Mouse (Mus musculus) layer of hippocampus, postnatal 36 days (tissue): ENCODE data around the gene Hecw2. TPM values are rescaled to one million over a fixed set of nuclear protein-coding genes. Genes with fewer than 3 reads are reported as not detected.
A peak's percentile ranks its signal among the peaks of the same experiment; 100 is the strongest.

Experiments used
- DNase-seq, 2 experiments: peaks; one replicate each; pipeline ENCODE4 v3.0.0; 2022
- total RNA-seq, 2 experiments: library from RNA; stranded (reverse); gene quantifications; 2 replicates each; pipeline ENCODE4 v1.2.3; 2021

Gene Hecw2
- total RNA-seq, 2 experiments from 2014 or later, result 19.2 to 20.5 TPM

DNA sequence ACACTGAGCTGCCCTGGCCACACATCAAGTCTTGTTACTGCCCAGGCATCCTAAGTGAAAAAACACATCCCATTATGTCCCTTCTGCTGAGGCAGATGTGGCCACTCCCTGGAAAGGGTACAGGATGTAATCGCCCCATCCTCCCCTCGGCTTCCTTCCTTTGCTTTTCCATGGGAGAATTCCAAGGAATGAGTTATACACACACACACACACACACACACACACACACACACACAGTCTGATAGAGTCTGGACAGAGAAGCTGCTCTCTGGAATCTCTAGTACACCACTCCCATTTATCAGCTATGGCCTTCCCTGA lies 216.5 kb downstream of the Hecw2 start:
- DNase-seq, result no peak

DNA sequence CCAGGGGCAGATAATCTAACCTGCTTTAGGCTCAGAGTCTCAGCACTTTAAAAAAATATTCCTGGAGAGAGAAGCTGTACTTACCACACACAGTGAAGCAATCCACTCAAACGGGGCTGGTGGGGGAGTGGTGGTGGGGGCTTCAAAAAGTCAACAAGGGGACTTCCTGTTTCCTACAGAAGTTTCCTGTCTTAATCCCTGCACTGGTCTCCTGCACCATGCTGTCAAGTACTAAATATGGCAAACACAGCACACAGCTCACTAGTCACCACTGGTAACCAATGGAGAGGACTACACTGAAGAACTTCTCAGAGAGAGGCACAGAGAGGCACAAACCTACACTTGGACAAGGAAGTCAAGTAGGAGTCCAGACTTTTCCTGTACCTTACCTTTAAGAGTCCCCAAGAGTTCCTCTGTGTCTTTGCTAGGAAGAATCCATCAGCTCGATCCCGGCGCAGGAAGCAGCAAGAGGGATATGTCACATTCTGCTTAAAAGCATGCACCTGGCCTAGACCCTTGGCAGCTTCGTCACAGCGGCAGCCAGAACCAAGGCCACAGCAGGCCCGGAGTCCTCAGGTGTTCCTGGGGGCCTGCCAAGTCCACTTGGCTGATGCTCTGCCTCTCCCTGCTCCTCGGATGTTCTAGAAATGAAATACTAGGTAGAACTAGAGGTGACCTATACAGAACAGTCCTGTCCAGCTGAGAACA lies 217.0 kb downstream of the Hecw2 start:
- no peak for DNase-seq

DNA sequence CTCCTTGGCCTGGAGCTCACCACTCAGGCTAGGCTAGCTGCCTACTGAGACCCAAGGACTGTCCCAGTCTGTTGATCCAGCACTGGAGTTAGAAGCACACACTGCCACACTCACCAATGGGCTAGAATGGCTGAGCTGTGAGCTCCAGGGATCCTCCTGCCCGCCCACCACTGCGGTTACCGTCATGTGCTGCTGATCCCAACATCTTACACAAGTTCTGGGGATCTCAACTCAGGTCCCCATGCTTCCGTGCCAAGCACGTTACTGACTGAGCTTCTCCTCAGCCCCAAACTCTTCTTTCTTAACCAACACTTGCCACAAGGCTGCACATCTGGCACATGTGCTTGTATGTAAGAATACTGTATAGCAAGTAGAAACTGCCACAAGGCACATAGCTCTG lies 218.2 kb downstream of the Hecw2 start:
- DNase-seq, result no peak

DNA sequence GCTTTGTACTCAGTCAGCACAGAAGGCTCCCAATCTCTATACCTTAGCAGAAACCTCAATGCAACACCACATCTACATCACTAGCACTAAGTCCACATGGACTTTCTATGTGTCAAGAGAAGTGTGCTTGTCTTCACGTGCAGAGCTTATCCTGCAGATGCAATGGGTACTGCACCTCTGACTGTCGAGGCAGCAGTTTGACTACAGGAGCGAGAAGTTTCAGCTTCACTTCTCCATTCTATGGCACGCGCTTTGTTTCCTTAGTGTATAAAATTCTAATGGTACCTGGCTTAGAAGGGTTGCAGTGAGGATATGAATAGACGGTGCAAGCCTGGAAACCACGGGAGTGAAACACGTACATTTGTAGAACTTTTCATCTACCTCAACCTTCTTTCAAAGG lies 218.9 kb downstream of the Hecw2 start:
- DNase-seq, result no peak

DNA sequence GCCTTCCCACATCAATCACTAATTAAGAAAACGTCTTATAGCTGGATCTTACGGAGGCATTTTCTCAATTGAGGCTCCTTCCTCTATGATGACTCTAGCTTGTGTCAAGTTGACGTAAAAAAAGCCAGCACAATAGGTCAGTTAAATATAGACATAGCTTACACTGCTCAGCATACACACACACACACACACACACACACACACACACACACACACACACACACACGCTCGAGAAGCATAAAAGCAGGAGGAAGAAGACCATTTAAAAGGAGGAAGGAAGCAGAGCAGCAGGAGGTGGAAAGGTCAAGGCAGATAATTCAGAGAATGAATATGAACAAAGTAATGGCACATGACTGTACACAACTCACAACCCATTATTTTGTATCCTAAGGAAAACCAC lies 220.0 kb downstream of the Hecw2 start:
- DNase-seq, result no peak

DNA sequence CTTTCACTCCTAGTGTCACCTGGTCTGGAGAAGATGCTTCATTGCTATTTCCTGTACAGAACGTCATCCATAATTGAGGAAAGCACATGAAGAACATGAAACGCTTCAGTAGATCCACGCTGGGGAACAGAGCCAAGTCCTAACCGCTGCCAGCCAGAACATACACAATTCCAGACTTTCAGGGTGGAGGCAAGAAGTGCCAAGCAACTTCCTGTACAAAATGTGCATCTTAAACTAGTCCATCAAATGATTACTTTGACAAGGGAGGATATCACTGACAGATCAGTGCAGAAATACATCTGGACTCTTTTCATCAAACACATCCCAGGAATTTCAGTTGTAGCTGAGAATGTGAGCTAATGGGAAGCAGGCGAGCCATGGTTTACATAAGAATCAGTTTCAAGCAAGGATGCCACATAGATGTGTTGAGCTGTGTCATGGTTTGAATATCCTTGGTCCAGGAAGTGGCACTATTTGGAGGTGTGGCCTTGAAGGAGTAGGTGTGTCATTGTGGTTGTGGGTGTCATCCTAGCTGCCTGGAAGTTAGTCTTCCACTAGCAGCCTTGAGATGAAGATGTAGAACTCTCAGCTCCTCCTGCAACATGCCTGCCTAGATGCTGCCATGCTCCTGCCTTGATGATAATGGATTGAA lies 224.5 kb downstream of the Hecw2 start:
- no peak for DNase-seq

DNA sequence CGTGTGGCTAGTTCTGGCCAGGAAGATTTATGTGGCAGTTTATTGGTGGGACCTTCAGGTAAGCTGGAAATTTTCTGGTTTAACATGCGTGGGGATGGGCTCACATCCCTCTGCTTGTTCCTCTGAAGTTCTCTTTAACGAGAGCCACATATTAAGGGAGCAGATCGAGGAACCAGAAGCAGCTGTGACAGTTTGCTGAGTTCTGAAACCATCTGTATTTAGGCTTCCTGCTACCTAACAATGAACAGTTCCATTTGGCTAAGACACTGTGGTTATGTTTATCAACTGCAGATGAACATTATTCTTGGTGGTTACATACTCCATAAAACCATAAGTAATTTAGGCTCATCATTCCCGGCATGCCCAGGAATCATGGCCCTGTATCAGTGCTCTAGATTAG lies 242.6 kb downstream of the Hecw2 start:
- no peak for DNase-seq

DNA sequence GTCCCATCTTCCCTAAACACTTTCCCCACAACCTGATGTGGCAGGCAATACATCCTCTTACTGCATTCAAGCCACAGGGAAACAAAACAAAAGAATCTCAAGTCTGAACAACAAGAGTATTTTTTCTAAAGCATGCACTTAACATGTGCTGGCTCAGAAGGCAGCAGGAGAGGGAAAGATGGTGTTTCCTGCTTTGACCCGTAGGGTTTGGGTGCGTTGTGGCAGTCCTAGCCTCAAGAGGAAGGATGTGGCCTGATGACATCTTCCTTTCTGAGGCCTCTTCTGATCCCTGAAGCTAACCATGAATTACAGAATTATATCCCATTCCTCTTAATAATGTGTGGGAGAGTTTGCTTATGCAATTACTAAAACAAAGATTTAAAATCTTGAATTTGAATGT lies 249.2 kb downstream of the Hecw2 start:
- DNase-seq, result no peak

DNA sequence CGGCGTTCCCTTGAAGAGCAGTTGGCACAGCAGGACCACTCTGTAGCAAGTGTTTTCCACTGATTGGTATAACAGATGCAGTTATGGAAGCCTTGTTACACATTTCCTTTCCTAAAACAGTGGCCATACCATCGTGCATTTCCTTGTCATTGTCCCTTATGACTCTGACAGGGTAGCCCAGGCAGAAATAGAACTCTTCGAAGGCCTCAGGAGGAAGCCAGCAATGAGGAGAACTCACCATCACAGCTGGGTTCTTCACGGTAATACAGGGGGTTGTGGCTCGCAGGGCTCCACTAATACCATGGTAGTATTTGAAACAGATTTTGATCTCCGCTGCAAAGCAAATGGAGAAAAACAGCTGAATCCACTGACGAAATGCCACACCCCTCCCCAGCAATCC lies 252.5 kb downstream of the Hecw2 start:
- DNase-seq, result no peak

DNA sequence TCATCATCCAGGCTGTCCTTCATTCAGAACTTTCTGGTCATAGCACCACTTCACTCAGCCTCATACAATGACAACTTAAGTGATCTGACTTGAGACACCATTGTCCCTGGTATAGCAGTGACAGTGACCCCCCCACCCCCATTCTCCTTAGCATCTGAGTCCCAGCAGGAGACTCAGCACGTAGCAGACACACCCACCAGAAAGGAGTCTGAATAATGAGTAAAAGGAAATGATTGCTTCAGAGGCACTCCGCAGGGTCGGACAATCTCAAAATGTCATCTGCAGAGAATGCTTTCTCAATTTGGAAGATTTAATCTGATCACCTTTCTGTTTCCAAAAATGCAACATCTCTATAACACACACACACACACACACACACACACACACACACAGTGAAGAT lies 253.4 kb downstream of the Hecw2 start:
- DNase-seq, result no peak

DNA sequence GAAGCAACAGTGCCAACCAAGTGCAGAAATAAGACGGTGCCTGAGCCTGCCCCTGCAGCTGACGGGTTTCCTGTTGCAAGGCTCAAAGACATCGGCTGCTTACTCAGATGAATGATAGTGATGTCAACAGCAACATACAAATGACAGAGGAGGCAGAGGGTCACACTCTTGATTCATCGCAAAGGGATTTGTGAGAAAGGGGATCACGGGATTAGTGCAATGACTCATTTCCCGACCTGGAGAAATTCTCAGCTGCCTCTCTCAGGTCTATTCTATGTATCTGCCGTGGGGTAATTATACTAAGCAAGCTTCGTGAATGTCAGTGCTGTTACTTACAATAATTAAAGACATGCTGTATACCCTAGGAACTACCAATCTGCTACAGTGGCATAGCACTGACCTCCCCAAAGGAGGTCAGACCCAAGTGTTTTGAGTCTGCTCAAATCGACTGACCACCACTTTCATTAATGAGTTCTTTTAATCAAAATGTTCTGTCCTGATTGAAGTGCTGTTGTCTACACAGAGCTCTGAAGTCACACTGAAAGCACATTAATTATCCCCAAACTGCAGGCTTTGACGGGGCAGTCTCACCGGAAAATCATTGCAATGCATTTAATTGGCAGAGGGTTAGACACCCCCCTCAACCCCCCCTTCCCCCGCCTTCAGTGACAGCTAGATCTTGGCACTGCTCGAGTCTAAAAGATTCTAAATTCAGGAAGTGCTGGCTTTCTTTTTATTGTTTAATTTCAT lies 254.5 kb downstream of the Hecw2 start:
- DNase-seq, result no peak

DNA sequence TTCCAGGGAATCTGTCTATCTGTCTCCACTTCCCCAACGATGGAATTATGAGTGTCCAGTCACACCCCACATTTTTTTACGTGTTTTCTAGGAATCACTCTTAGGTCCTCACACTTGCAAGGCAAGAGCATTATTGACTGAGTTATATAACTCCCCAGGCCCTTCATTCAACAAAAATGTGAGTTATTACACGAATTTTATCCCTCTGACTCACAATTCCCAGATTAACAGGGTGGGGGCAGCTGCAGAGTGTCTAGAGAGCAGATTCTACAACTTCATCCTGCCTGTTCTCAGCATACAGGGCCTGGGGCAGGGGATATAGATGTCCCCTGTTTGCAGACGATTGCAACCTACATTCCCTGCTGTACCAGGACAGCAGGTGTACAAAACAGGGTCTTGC lies 255.7 kb downstream of the Hecw2 start:
- no peak for DNase-seq

DNA sequence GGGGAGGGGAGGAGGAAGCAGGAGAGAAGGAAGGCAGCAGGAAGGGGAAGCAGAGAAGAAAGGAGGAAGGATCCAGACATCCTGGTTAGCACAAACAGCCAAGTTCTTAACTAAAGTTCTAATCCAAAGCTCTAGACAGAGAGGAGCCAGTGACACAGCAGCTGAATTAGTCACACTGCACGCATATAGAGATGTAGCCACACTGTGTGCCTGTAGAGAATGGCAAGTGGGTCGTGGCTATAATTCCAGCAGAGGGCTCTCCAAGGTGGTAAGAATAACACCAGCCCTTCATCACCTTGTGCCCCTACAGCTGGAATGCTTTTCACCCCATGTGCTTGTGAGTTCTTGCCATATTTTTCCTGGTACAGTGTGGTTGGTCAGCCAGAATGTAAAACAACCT lies 261.7 kb downstream of the Hecw2 start:
- no peak for DNase-seq

DNA sequence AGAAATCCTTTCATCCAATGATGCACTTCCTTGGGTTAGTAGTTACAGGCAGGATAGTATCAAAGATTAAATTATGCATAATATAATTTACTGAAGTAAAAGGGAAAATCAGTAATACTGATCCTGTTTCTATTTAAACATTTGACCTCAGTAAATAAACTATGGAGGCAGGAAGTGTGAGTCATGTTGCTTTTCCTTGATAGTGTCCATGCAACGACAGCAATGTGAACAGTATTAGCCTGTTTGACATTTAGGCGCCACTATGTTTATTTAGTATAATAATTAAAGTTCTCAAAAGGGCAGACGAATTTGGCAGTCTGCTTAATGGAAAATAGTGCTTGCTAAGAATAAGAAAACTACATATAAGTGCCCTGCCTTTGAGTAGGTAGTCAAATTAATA lies 263.7 kb downstream of the Hecw2 start:
- no peak for DNase-seq

DNA sequence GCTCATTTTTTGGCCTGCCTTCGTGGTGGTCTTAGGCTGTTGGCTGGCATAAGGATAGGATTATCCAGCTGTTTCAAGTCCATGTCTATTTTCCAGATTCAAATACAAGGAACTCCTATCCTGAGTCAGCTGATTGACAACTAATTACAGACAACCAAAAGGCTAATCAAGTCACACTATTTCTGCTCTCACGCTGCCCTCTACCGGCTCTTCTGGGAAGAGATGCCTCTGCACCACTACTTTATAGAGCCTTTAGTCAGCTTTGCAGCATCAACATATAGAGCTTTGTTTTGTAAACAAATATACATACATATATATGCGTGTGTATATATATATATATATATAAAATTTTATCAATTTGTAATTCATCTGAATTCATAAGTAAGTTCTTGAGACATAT lies 267.4 kb downstream of the Hecw2 start:
- peak in 1 of 2 experiments; percentile 29 for DNase-seq

DNA sequence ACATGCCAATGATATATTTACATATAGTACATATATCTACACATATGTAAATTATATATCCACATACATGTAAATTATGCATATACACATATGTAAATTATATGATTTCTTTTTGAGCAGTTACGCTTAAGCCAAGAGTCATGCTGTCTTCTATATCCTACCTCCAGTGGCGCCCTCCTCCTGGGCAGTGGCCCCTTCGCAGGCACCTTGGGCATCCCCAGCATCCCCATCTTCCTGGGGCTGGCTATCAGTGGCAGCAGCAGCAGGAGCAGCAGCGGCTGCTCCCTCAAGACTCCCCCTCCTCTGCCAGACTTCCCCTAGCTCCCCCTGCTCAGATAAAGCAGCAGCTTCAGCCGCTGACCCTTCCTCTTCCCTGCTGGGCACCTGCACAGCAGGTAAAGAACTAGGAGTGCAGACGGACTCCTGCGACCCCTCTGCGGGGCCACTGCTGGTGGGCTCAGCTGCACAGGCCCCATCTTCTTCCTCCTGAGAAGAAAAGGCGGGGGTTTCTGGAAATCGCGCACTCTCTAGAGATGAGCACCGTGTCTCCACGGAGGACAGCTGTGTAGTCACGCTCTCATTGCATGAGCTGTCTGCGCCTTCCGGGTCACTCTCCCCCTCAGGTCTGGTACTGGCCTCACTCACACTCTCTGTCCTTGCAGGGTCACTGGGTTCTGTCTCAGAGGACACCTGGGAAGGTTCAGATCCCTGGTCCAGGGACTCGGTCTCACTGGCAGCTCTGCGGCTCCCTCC lies 269.6 kb downstream of the Hecw2 start:
- DNase-seq, result no peak

DNA sequence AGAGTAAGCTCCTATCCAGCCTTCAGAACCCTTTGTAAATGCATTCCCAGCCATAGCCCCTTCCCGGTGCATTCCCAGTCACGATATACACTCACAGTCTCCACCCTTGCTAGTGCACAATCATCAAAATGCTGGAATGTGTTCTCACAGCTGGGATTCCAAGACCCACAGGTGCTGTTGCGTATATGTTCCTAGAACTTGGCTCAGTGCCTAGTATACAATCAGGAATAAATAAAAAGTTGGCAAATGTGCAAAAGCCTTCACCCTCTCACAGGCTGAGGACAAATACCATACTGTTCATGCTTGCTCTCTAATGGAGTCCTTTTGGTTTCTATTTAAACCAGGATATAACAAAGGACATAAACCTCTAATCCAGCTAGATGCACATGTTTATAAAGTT lies 283.1 kb downstream of the Hecw2 start:
- no peak for DNase-seq

DNA sequence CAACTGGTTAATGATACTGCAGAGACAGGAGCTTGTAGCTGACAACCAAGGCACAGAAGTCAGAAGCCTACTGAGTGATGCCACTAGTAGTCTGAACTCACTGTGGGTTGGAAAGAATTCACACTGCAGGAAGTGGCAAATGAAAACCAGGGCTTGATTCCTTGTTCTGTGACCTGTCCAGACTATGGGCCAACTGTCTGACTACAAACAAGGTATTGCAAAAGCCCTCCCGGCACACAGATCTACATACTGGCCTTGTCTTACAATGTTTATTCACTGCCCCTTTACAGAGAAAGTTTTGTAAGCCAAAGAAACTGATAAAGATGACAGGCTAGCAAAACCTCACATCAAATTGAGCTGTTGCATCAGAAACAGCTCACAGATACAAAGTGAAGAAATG lies 284.7 kb downstream of the Hecw2 start:
- DNase-seq, result no peak

DNA sequence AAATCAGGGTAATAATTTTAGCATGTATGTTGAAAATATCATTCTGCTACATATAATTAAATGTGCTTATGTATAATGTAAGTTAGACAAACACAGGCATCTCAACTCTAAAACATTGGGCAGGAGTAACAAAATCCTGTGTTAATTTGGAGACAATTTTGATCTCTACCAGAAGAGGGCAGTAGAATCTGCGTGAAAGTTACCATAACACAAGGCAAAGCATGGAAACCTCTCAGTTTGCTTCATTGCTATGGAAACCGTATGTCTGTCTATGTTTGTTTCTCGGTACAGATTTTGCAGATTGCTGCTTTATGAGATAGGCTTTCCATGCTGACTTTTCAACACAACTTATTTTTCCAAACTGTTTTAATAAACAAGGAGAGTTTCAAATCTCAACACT lies 285.9 kb downstream of the Hecw2 start:
- DNase-seq, result no peak

DNA sequence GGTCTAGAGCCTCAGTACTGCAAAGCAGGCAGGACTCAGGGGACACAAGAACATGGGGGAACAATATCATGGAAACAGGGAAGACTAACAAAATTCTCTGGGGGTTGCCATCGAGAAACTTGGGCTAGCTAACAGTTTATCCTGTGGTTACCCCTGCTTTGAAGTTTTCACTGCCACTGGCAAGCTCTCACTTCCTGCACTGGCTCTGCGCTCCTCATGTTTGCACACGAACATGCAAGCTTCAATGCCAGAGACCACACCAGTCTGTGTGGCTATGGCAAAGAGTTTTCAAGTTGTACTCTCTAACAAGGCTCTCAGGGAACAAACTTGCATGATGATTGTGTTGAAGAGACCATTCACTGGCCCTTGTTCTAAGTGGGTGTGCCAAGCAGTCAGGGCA lies 288.8 kb downstream of the Hecw2 start:
- DNase-seq, result no peak

DNA sequence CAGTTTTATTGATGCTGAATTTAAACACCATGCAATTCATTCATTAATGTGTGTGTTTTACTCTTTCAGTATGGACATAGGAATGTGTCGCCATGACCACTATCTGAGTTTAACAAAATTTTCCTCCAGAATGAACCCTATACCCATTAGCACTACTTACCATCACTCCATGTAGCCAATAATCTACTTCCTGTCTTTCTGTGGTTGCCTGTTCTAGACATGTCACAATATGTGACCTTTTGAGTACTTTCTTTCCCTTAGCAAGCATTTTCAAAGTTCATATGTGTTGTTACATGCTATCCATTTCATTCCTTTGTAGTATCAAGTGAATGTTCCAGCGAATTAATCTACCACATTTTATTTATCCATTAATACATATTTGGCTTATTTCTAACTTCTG lies 294.6 kb downstream of the Hecw2 start:
- DNase-seq, result no peak

DNA sequence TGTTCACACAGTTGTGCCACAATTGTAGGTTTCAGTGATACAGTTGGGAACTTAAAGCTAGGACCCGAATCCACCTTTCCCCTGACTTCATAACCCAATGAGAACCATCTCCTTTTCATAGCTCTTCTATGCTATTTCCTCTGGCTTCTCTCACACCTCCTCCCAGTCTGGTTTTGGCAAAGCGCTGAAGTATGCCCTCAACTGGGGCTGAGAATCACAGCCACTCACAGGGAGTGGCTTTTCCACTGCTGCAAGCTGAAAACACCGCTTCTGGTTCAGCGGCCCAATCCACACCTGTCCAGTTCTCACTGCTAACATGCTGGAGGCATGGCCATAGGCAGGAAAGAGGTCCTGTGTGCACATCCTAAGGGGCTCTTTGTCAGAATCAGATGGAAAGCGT lies 300.7 kb downstream of the Hecw2 start:
- no peak for DNase-seq

DNA sequence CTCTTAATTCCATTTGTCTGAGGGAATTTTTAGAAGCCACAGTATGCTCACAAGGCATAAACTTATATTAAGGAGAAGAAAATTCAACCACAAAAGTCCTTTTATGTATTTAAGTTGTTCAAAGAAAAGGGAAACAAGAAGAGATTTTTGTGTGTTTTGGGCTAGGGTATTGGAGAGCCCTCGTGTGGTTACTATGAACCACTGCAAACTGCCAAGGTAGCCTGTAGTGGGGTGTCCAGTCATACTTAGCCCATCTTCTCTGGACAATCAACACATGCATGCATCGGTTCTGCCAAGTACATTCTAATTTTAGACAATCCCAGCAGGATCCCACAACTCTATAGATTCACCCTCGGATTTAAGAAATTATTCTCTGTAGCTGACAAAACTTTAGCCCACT lies 304.6 kb downstream of the Hecw2 start:
- DNase-seq, result no peak
